Mouse (Mus musculus) liver, embryonic 12.5 days (tissue): ENCODE results near the gene Csf2ra. TPM values are rescaled to one million over a fixed set of nuclear protein-coding genes. Genes with fewer than 3 reads are reported as not detected.
"Not testable (repeated sequence)": the region's sequence is repeated elsewhere in the genome, so short reads cannot be mapped to it uniquely, and the experiment has no call there.

Experiments used
- ATAC-seq: fragments of 200-750 bp; cut with Nextera tagmentation; 2 replicates; pipeline ENCODE4 v1.8.0; 2017; ENCODE audit warnings: moderate number of reproducible peaks, mild to moderate bottlenecking, moderate library complexity
- H3K27ac ChIP-seq: fragments of 300-500 bp; sonication (generic); 2 replicates; pipeline ENCODE4 v1.5.1; 2016; ENCODE audit warnings: mild to moderate bottlenecking
- H3K27me3 ChIP-seq: fragments of 300-500 bp; sonication (generic); replicated peaks from 2 replicates; pipeline ENCODE4 v1.6.1; 2016; ENCODE audit warnings: mild to moderate bottlenecking, moderate library complexity
- H3K36me3 ChIP-seq: fragments of 300-500 bp; sonication (generic); 2 replicates; pipeline ENCODE4 v1.6.1; 2016; ENCODE audit warnings: mild to moderate bottlenecking, moderate library complexity
- H3K4me1 ChIP-seq: fragments of 300-500 bp; sonication (generic); 2 replicates; pipeline ENCODE4 v1.6.1; 2016
- H3K4me2 ChIP-seq: fragments of 300-500 bp; sonication (generic); 2 replicates; pipeline ENCODE4 v1.6.1; 2016; ENCODE audit warnings: mild to moderate bottlenecking, moderate library complexity
- H3K4me3 ChIP-seq: fragments of 300-500 bp; sonication (generic); 2 replicates; pipeline ENCODE4 v1.5.1; 2016; ENCODE audit warnings: mild to moderate bottlenecking, moderate library complexity
- H3K9ac ChIP-seq: fragments of 300-500 bp; sonication (generic); 2 replicates; pipeline ENCODE4 v1.6.1; 2016; ENCODE audit warnings: mild to moderate bottlenecking, moderate library complexity
- H3K9me3 ChIP-seq: fragments of 300-500 bp; sonication (generic); replicated peaks from 2 replicates; pipeline ENCODE4 v1.6.1; 2016; ENCODE audit warnings: mild to moderate bottlenecking, moderate library complexity
- WGBS: fragments of 180-500 bp; shearing (Covaris S2); methylation state at CpG from one replicate; pipeline ENCODE4 v1.1.7; 2016; ENCODE audit not compliant: insufficient replicate concordance; 5-methylcytosine and 5-hydroxymethylcytosine counted together
- polyA plus RNA-seq: library from polyadenylated mRNA; unstranded; fragments of >200 nt; fragmentation: Nextera tagmentation; extraction: Ambion mirVana; gene quantifications from 2 replicates; pipeline ENCODE4 v1.2.1, GENCODE M21; 2016

Gene Csf2ra
- polyA plus RNA-seq, 1 experiment from 2014 or later = 14.2 TPM

DNA sequence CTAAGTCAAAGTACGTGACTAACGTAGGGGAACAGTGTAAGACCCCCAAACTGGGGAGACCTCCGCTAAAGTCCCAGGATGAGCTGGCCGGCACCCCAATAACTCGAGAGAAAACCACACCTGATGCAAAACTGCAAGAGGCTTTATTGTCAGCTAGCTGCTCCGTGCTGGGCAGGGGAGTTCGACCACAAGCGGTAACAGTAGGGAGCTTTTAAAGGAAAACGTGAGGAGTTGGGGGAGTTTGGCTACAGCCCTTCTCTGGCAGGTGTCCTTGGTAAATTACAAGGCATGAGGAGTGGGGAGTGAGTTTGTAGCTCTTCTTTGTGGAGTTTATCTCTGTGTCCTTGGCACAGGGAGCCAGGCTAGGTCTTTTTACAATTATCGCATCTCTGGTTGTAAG lies 28.4 kb downstream of the Csf2ra start:
- H3K27ac ChIP-seq = no peak overlapping the region
- WGBS = 12% methylated on average over 10 of the region's 10 CpGs
- peaks cover 5% of the 10 kb centered on the region; the same call in 1 of the 2 replicates for H3K4me1 ChIP-seq
- no peaks in the 10 kb centered on the region for H3K9me3 ChIP-seq
- H3K36me3 ChIP-seq = no peaks in the 10 kb centered on the region
- H3K27me3 ChIP-seq = 0 out of 2 replicates have a peak, but pooled peaks cover 4% of the 10 kb centered on the region
- no peak overlapping the region for H3K9ac ChIP-seq
- no peak for ATAC-seq
- H3K4me2 ChIP-seq = no peak overlapping the region
- H3K4me3 ChIP-seq = no peak overlapping the region

DNA sequence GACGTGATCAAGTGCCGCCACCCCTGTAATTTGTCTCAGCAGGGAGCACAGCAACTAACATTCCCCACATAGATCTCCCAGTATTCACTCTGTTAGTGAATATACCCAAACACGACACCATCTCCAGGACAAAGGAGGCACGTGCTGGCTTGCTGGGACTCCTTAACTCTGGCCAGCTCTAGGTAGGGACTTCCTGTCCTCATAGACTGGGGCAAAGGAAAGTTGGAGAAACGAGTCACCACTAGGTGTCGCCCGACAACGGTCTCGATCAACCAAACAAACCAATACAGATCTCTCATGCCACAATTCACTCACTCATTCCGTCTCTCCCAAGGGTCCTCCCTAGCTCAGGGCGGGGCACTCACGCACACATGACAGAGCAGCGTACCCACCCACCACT lies 28.9 kb downstream of the Csf2ra start:
- ATAC-seq = no peak
- Histone ChIP-seq H3K27me3 (0 out of 2 replicates have a peak, but pooled peaks cover 4% of the 10 kb centered on the region), H3K4me2 (no peak overlapping the region), H3K36me3 (no peaks in the 10 kb centered on the region), H3K4me1 (peaks cover 5% of the 10 kb centered on the region; the same call in 1 of the 2 replicates), H3K27ac (no peak overlapping the region), H3K9ac (no peak overlapping the region), H3K4me3 (no peak overlapping the region), H3K9me3 (no peaks in the 10 kb centered on the region)
- 12% methylated on average over 13 of the region's 13 CpGs for WGBS

- not testable (repeated sequence) for H3K27me3 ChIP-seq, H3K4me2 ChIP-seq, H3K36me3 ChIP-seq, ATAC-seq, H3K4me3 ChIP-seq, H3K4me1 ChIP-seq, H3K9ac ChIP-seq, H3K27ac ChIP-seq, H3K9me3 ChIP-seq
- WGBS = 60% methylated on average over 2 of the region's 2 CpGs
Observed at GRCm38 (mm10) chr19:61183590-61183989, 44.6 kb downstream of the Csf2ra start, which contains the start of gene Gm6020. Gm6020 (plus strand) TSS chr19:61183890.

DNA sequence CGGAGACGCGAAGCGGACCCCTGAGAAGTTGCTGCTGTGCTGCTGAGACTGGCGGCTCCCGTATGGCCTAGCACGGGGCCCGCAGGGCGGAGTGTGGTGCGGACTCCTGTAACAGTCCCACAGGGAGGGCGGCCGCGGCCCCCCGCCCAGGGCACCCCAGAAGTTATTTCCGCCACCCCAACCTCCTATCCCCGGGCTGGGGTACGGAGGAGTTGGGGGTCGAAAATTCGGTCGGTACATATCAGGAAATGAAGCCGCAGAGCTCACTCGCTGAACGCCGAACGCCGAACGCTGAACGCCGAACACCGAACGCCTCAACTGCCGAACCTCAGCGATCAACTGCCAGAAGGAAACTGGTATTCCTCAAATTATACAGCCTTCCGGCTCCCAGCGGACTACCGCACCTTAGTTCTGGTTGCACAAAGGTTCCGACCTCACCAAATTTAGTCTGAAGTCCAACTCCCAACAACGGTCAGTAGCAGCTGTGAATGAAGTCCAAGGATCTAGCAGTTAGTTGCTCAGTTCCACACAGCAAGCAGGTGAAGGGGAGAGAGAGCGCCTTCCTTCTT lies 52.4 kb downstream of the Csf2ra start, which contains the start of gene Gm7102:
Gene Gm7102, minus strand, starts transcription at position 554 of the 569 bp plus-strand sequence.
- no peaks in the 10 kb centered on the region for H3K36me3 ChIP-seq
- peaks cover 13% of the 10 kb centered on the region for H3K27me3 ChIP-seq
- no peaks in the 10 kb centered on the region for H3K9me3 ChIP-seq
- no peaks in the 10 kb centered on the region for H3K4me1 ChIP-seq
- peak within 1 kb of the TSS; percentile 32 for H3K4me3 ChIP-seq
- peak within 1 kb of the TSS; percentile 56 for H3K4me2 ChIP-seq
- 28% methylated on average over 39 of the region's 39 CpGs for WGBS
- no peak within 1 kb of the TSS for H3K9ac ChIP-seq
- no peak within 1 kb of the TSS for H3K27ac ChIP-seq
- no peak for ATAC-seq

Other genes with a start within 250 kb of the Csf2ra start
- 16.8 and 17.4 TPM in 2 replicates for gene Zfp950, start 87.6 kb downstream of the Csf2ra start, polyA plus RNA-seq
- gene Gm7102, start 52.1 kb downstream of the Csf2ra start, polyA plus RNA-seq = 0.17 TPM in 1 of 2 replicates, not detected in the other
- not detected in 2 replicates for gene Gm6020, start 44.5 kb downstream of the Csf2ra start, polyA plus RNA-seq
- not detected in 2 replicates for gene Gm21060, start 68.6 kb upstream of the Csf2ra start, polyA plus RNA-seq